Mouse (Mus musculus): Measurements from ENCODE around the gene Ddah2. TPM values are rescaled to one million over a fixed set of nuclear protein-coding genes. Genes with fewer than 3 reads are reported as not detected.

Gene Ddah2
- polyA plus RNA-seq, 1 experiment from 2014 or later = 540 TPM

GRCm38 (mm10) chr17:35104079-35104478 is 45.2 kb downstream of the Ddah2 start:
- H3K36me3 ChIP-seq = peaks cover 45% of the 10 kb centered on the region
- WGBS = 96% methylated on average over 7 of the region's 7 CpGs

GRCm38 (mm10) chr17:35104754-35105153 is 45.9 kb downstream of the Ddah2 start:
- 70% methylated on average over 6 of the region's 6 CpGs for whole genome bisulfite sequencing
- no peak overlapping the region for H3K27ac ChIP-seq (replicated peaks)
- H3K9ac ChIP-seq (replicated peaks) = no peak overlapping the region

More at GRCm38 (mm10) chr17:35104079-35104478, 45.2 kb downstream of the Ddah2 start:
- Histone ChIP-seq H3K9ac (replicated peaks) (no peak overlapping the region), H3K9me3 (no peaks in the 10 kb centered on the region), H3K4me1 (peaks cover 6% of the 10 kb centered on the region), H3K4me3 (no peak overlapping the region), H3K27me3 (no peaks in the 10 kb centered on the region), H3K4me2 (replicated peaks) (no peak overlapping the region), H3K27ac (replicated peaks) (no peak overlapping the region)
- no peak for ATAC-seq (replicated peaks)

GRCm38 (mm10) chr17:35105740-35106389 is 47.0 kb downstream of the Ddah2 start:
- Histone ChIP-seq H3K9ac (replicated peaks) (no peak overlapping the region; the same call in 1 of the 2 replicates), H3K27ac (replicated peaks) (no peak overlapping the region; the same call in 1 of the 2 replicates), H3K36me3 (peaks cover 27% of the 10 kb centered on the region), H3K27me3 (no peaks in the 10 kb centered on the region), H3K4me3 (no peak overlapping the region), H3K4me1 (peaks cover 6% of the 10 kb centered on the region), H3K9me3 (no peaks in the 10 kb centered on the region), H3K4me2 (replicated peaks) (peak overlapping the region; percentile 31)
- 21% methylated on average over 13 of the region's 13 CpGs for WGBS
- ATAC-seq (replicated peaks) = peak; percentile 51

More at GRCm38 (mm10) chr17:35104754-35105153, 45.9 kb downstream of the Ddah2 start:
- Histone ChIP-seq H3K4me1 (peaks cover 6% of the 10 kb centered on the region), H3K9me3 (no peaks in the 10 kb centered on the region), H3K4me2 (replicated peaks) (no peak overlapping the region), H3K4me3 (no peak overlapping the region), H3K36me3 (peaks cover 38% of the 10 kb centered on the region), H3K27me3 (no peaks in the 10 kb centered on the region)
- ATAC-seq (replicated peaks) = no peak

- no peaks in the 10 kb centered on the region for H3K27me3 ChIP-seq
- H3K36me3 ChIP-seq = peaks cover 20% of the 10 kb centered on the region
- no peak overlapping the region; the same call in 1 of the 2 replicates for H3K27ac ChIP-seq (replicated peaks)
- no peak for ATAC-seq (replicated peaks)
- peaks cover 6% of the 10 kb centered on the region for H3K4me1 ChIP-seq
- no peak overlapping the region for H3K9ac ChIP-seq (replicated peaks)
- H3K9me3 ChIP-seq = no peaks in the 10 kb centered on the region
- H3K4me3 ChIP-seq = no peak overlapping the region
- WGBS = 59% methylated on average over 3 of the region's 3 CpGs
- H3K4me2 ChIP-seq (replicated peaks) = peak overlapping the region; percentile 31; the same call in 1 of the 2 replicates
These were observed 47.7 kb downstream of the Ddah2 start for GRCm38 (mm10) chr17:35106522-35106921.

GRCm38 (mm10) chr17:35108097-35108496 is 49.3 kb downstream of the Ddah2 start, which contains the start of gene Ly6g5c:
Ly6g5c (plus strand) TSS chr17:35108279.
- Histone ChIP-seq H3K36me3 (peaks cover 5% of the 10 kb centered on the region), H3K4me1 (peaks cover 6% of the 10 kb centered on the region), H3K4me2 (replicated peaks) (no peak within 1 kb of the TSS), H3K9ac (replicated peaks) (no peak within 1 kb of the TSS), H3K27me3 (no peaks in the 10 kb centered on the region), H3K4me3 (no peak within 1 kb of the TSS), H3K9me3 (no peaks in the 10 kb centered on the region), H3K27ac (replicated peaks) (no peak within 1 kb of the TSS)
- no peak for ATAC-seq (replicated peaks)
- 87% methylated on average over 6 of the region's 6 CpGs for WGBS

Other genes with a start within 250 kb of the Ddah2 start
- gene Stk19, start 222.1 kb upstream of the Ddah2 start, polyA plus RNA-seq (2015; fragmentation: Nextera tagmentation; extraction: Ambion mirVana) = 39.8 and 43.0 TPM in 2 replicates
- 75.2 and 77.8 TPM in 2 replicates for gene Dxo, start 222.0 kb upstream of the Ddah2 start, polyA plus RNA-seq (2015; fragmentation: Nextera tagmentation; extraction: Ambion mirVana)
- gene Skiv2l, start 208.8 kb upstream of the Ddah2 start, polyA plus RNA-seq (2015; fragmentation: Nextera tagmentation; extraction: Ambion mirVana) = 59.6 and 59.7 TPM in 2 replicates
- 94.9 and 97.1 TPM in 2 replicates for gene Nelfe, start 208.6 kb upstream of the Ddah2 start, polyA plus RNA-seq (2015; fragmentation: Nextera tagmentation; extraction: Ambion mirVana)
- gene Cfb, start 196.5 kb upstream of the Ddah2 start, polyA plus RNA-seq (2015; fragmentation: Nextera tagmentation; extraction: Ambion mirVana) = 1.8 and 2.1 TPM in 2 replicates
- 9.5 and 9.9 TPM in 2 replicates for gene Zbtb12, start 179.6 kb upstream of the Ddah2 start, polyA plus RNA-seq (2015; fragmentation: Nextera tagmentation; extraction: Ambion mirVana)
- 0.17 TPM in 1 of 2 replicates, not detected in the other for gene Gm20547, start 177.0 kb upstream of the Ddah2 start, polyA plus RNA-seq (2015; fragmentation: Nextera tagmentation; extraction: Ambion mirVana)
- 0.77 and 1.5 TPM in 2 replicates for gene C2, start 160.8 kb upstream of the Ddah2 start, polyA plus RNA-seq (2015; fragmentation: Nextera tagmentation; extraction: Ambion mirVana)
- 108 and 111 TPM in 2 replicates for gene Ehmt2, start 160.6 kb upstream of the Ddah2 start, polyA plus RNA-seq (2015; fragmentation: Nextera tagmentation; extraction: Ambion mirVana)
- gene Slc44a4, start 144.6 kb upstream of the Ddah2 start, polyA plus RNA-seq (2015; fragmentation: Nextera tagmentation; extraction: Ambion mirVana) = not detected in 2 replicates
- gene Neu1, start 127.8 kb upstream of the Ddah2 start, polyA plus RNA-seq (2015; fragmentation: Nextera tagmentation; extraction: Ambion mirVana) = 27.9 and 31.0 TPM in 2 replicates
- 0.10 and 0.17 TPM in 2 replicates for gene Hspa1b, start 99.8 kb upstream of the Ddah2 start, polyA plus RNA-seq (2015; fragmentation: Nextera tagmentation; extraction: Ambion mirVana)
- not detected in 2 replicates for gene Gm20481, start 89.1 kb upstream of the Ddah2 start, polyA plus RNA-seq (2015; fragmentation: Nextera tagmentation; extraction: Ambion mirVana)
- 3.6 and 3.7 TPM in 2 replicates for gene Hspa1a, start 86.9 kb upstream of the Ddah2 start, polyA plus RNA-seq (2015; fragmentation: Nextera tagmentation; extraction: Ambion mirVana)
- gene Hspa1l, start 86.3 kb upstream of the Ddah2 start, polyA plus RNA-seq (2015; fragmentation: Nextera tagmentation; extraction: Ambion mirVana) = 1.5 TPM in 2 replicates
- 132 and 149 TPM in 2 replicates for gene Lsm2, start 77.2 kb upstream of the Ddah2 start, polyA plus RNA-seq (2015; fragmentation: Nextera tagmentation; extraction: Ambion mirVana)
- gene Vars, start 58.0 kb upstream of the Ddah2 start, polyA plus RNA-seq (2015; fragmentation: Nextera tagmentation; extraction: Ambion mirVana) = 82.9 and 88.6 TPM in 2 replicates
- gene Vwa7, start 42.5 kb upstream of the Ddah2 start, polyA plus RNA-seq (2015; fragmentation: Nextera tagmentation; extraction: Ambion mirVana) = 0.14 and 0.28 TPM in 2 replicates
- gene Sapcd1, start 31.0 kb upstream of the Ddah2 start, polyA plus RNA-seq (2015; fragmentation: Nextera tagmentation; extraction: Ambion mirVana) = 5.8 and 5.9 TPM in 2 replicates
- 2.8 and 3.2 TPM in 2 replicates for gene Msh5, start 12.3 kb upstream of the Ddah2 start, polyA plus RNA-seq (2015; fragmentation: Nextera tagmentation; extraction: Ambion mirVana)
- 98.4 and 100 TPM in 2 replicates for gene Clic1, start 9.1 kb upstream of the Ddah2 start, polyA plus RNA-seq (2015; fragmentation: Nextera tagmentation; extraction: Ambion mirVana)
- not detected in 2 replicates for gene Ly6g6c, start 6.4 kb downstream of the Ddah2 start, polyA plus RNA-seq (2015; fragmentation: Nextera tagmentation; extraction: Ambion mirVana)
- 0.15 and 0.17 TPM in 2 replicates for gene Mpig6b, start 7.1 kb downstream of the Ddah2 start, polyA plus RNA-seq (2015; fragmentation: Nextera tagmentation; extraction: Ambion mirVana)
- 10.0 and 11.9 TPM in 2 replicates for gene Ly6g6e, start 17.9 kb downstream of the Ddah2 start, polyA plus RNA-seq (2015; fragmentation: Nextera tagmentation; extraction: Ambion mirVana)
- gene Ly6g6d, start 19.0 kb downstream of the Ddah2 start, polyA plus RNA-seq (2015; fragmentation: Nextera tagmentation; extraction: Ambion mirVana) = 0.46 and 0.47 TPM in 2 replicates
- gene Ly6g6f, start 26.6 kb downstream of the Ddah2 start, polyA plus RNA-seq (2015; fragmentation: Nextera tagmentation; extraction: Ambion mirVana) = 0.32 TPM in 1 of 2 replicates, not detected in the other
- gene Abhd16a, start 30.2 kb downstream of the Ddah2 start, polyA plus RNA-seq (2015; fragmentation: Nextera tagmentation; extraction: Ambion mirVana) = 93.2 and 97.4 TPM in 2 replicates
- not detected in 2 replicates for gene Ly6g5c, start 49.2 kb downstream of the Ddah2 start, polyA plus RNA-seq (2015; fragmentation: Nextera tagmentation; extraction: Ambion mirVana)
- gene Ly6g5b, start 56.4 kb downstream of the Ddah2 start, polyA plus RNA-seq (2015; fragmentation: Nextera tagmentation; extraction: Ambion mirVana) = 1.2 and 1.3 TPM in 2 replicates
- 29.3 and 32.0 TPM in 2 replicates for gene Gpank1, start 62.4 kb downstream of the Ddah2 start, polyA plus RNA-seq (2015; fragmentation: Nextera tagmentation; extraction: Ambion mirVana)
- 307 and 309 TPM in 2 replicates for gene Csnk2b, start 63.0 kb downstream of the Ddah2 start, polyA plus RNA-seq (2015; fragmentation: Nextera tagmentation; extraction: Ambion mirVana)
- 8.7 TPM in 2 replicates for gene D17H6S53E, start 67.3 kb downstream of the Ddah2 start, polyA plus RNA-seq (2015; fragmentation: Nextera tagmentation; extraction: Ambion mirVana)
- 0.28 and 0.31 TPM in 2 replicates for gene Apom, start 73.0 kb downstream of the Ddah2 start, polyA plus RNA-seq (2015; fragmentation: Nextera tagmentation; extraction: Ambion mirVana)
- 92.3 and 93.8 TPM in 2 replicates for gene Bag6, start 76.1 kb downstream of the Ddah2 start, polyA plus RNA-seq (2015; fragmentation: Nextera tagmentation; extraction: Ambion mirVana)
- gene Prrc2a, start 105.9 kb downstream of the Ddah2 start, polyA plus RNA-seq (2015; fragmentation: Nextera tagmentation; extraction: Ambion mirVana) = 185 and 208 TPM in 2 replicates
- gene Aif1, start 117.0 kb downstream of the Ddah2 start, polyA plus RNA-seq (2015; fragmentation: Nextera tagmentation; extraction: Ambion mirVana) = 5.7 and 7.8 TPM in 2 replicates
- 6.2 and 6.8 TPM in 2 replicates for gene Lst1, start 129.4 kb downstream of the Ddah2 start, polyA plus RNA-seq (2015; fragmentation: Nextera tagmentation; extraction: Ambion mirVana)
- 0.25 and 0.70 TPM in 2 replicates for gene Ltb, start 135.4 kb downstream of the Ddah2 start, polyA plus RNA-seq (2015; fragmentation: Nextera tagmentation; extraction: Ambion mirVana)
- gene Tnf, start 143.0 kb downstream of the Ddah2 start, polyA plus RNA-seq (2015; fragmentation: Nextera tagmentation; extraction: Ambion mirVana) = not detected in 2 replicates
- 0.36 TPM in 1 of 2 replicates, not detected in the other for gene Lta, start 146.3 kb downstream of the Ddah2 start, polyA plus RNA-seq (2015; fragmentation: Nextera tagmentation; extraction: Ambion mirVana)
- gene Gm16181, start 161.8 kb downstream of the Ddah2 start, polyA plus RNA-seq (2015; fragmentation: Nextera tagmentation; extraction: Ambion mirVana) = 0.61 and 1.1 TPM in 2 replicates
- gene Atp6v1g2, start 174.6 kb downstream of the Ddah2 start, polyA plus RNA-seq (2015; fragmentation: Nextera tagmentation; extraction: Ambion mirVana) = 38.2 and 41.5 TPM in 2 replicates
- 11.7 and 12.3 TPM in 2 replicates for gene Nfkbil1, start 176.8 kb downstream of the Ddah2 start, polyA plus RNA-seq (2015; fragmentation: Nextera tagmentation; extraction: Ambion mirVana)
- 478 and 488 TPM in 2 replicates for gene Ddx39b, start 182.7 kb downstream of the Ddah2 start, polyA plus RNA-seq (2015; fragmentation: Nextera tagmentation; extraction: Ambion mirVana)
- gene H2-D1, start 203.7 kb downstream of the Ddah2 start, polyA plus RNA-seq (2015; fragmentation: Nextera tagmentation; extraction: Ambion mirVana) = 48.1 and 50.1 TPM in 2 replicates

Measured in forebrain, embryonic 15.5 days (tissue).